Mouse (Mus musculus) spleen, postnatal 36 days (tissue): ENCODE data around the gene Amn.

Experiments
- DNase-seq, 2 experiments: peaks; one replicate each; pipeline ENCODE4 v3.0.0; 2022; ENCODE audit warnings: low spot score in 2 of 2, mixed read lengths in 1 of 2

The Amn gene

GRCm38 (mm10) chr12:111270629-111271277 is at the start of gene Amn:
Amn (plus strand) TSS chr12:111271095.
- DNase-seq = no peak

- DNase-seq = no peak
Observed at GRCm38 (mm10) chr12:111225197-111225780, 45.6 kb upstream of the Amn start.

- no peak for DNase-seq
Observed at GRCm38 (mm10) chr12:111227410-111227809, 43.5 kb upstream of the Amn start.

- no peak for DNase-seq
Observed at GRCm38 (mm10) chr12:111228488-111228887, 42.4 kb upstream of the Amn start.

- no peak for DNase-seq
Observed at GRCm38 (mm10) chr12:111230793-111231192, 40.1 kb upstream of the Amn start.

GRCm38 (mm10) chr12:111233798-111234197 is 37.1 kb upstream of the Amn start:
- no peak for DNase-seq

GRCm38 (mm10) chr12:111234383-111234782 is 36.5 kb upstream of the Amn start:
- no peak for DNase-seq

- no peak for DNase-seq
Observed at GRCm38 (mm10) chr12:111235631-111236030, 35.3 kb upstream of the Amn start.

- no peak for DNase-seq
Observed at GRCm38 (mm10) chr12:111237611-111238188, 33.2 kb upstream of the Amn start.

- no peak for DNase-seq
Observed at GRCm38 (mm10) chr12:111238345-111238744, 32.5 kb upstream of the Amn start.

GRCm38 (mm10) chr12:111238778-111239177 is 32.1 kb upstream of the Amn start:
- DNase-seq = no peak

- no peak for DNase-seq
Observed at GRCm38 (mm10) chr12:111239930-111240329, 31.0 kb upstream of the Amn start.

GRCm38 (mm10) chr12:111241916-111242315 is 29.0 kb upstream of the Amn start:
- DNase-seq = no peak

- no peak for DNase-seq
Observed at GRCm38 (mm10) chr12:111242346-111242745, 28.5 kb upstream of the Amn start.

GRCm38 (mm10) chr12:111243733-111244132 is 27.2 kb upstream of the Amn start:
- no peak for DNase-seq

GRCm38 (mm10) chr12:111245070-111245469 is 25.8 kb upstream of the Amn start:
- DNase-seq = no peak

GRCm38 (mm10) chr12:111246808-111247464 is 24.0 kb upstream of the Amn start:
- no peak for DNase-seq

GRCm38 (mm10) chr12:111249095-111249494 is 21.8 kb upstream of the Amn start:
- no peak for DNase-seq

GRCm38 (mm10) chr12:111250116-111250515 is 20.8 kb upstream of the Amn start:
- no peak for DNase-seq

- DNase-seq = no peak
Observed at GRCm38 (mm10) chr12:111251227-111251626, 19.7 kb upstream of the Amn start.

GRCm38 (mm10) chr12:111263650-111264049 is 7.2 kb upstream of the Amn start:
- DNase-seq = no peak

- DNase-seq = no peak
Observed at GRCm38 (mm10) chr12:111265212-111265611, 5.7 kb upstream of the Amn start.

GRCm38 (mm10) chr12:111266592-111266991 is 4.3 kb upstream of the Amn start:
- no peak for DNase-seq
